Mouse (Mus musculus): ENCODE measurements around the gene Banf2.

DNA sequence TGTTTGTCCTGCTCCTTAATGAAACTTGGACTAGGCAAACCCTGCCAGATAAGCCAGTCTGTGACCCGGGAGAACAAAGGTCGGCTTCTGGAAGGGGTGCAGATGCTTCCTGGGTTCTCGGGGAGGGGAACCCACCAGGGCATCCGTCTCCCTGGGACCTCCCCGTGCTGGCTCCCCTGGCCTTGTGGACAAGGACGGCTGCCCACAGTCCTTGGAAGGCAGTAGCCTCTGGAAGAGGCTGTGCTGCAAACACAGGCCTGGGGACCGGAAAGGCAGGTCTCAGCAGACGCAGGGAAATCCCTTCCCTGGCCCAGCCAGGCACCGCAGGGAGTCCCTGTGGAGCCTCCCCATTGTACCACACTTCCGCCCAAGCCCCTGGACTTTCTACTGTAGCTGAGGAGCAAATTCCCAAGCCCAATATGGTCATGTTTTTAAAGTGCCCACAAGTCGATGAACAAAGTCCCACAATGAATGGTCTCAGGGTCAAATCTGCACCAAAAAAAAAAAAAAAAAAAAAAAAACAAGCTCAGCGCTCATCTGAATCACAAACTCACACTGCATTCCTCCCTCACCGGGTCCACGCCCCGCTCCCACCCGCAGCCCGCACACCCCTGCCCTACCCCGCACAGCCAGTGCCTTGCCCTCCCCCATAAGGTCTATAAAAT, 53.5 kb downstream of the Banf2 start:
- no peak for TF ChIP-seq CTCF (conservative IDR thresholded peaks at IDR 0.05; ENCODE audit: low read length)
- TF ChIP-seq NANOG (IDR thresholded peaks at IDR 0.05; ENCODE audit: borderline replicate concordance, low read length): no peak
- no peak for TF ChIP-seq POU5F1 (IDR thresholded peaks at IDR 0.05; ENCODE audit: borderline replicate concordance, low read length)
